Mouse (Mus musculus): ENCODE measurements around the gene Gpx5.

DNA sequence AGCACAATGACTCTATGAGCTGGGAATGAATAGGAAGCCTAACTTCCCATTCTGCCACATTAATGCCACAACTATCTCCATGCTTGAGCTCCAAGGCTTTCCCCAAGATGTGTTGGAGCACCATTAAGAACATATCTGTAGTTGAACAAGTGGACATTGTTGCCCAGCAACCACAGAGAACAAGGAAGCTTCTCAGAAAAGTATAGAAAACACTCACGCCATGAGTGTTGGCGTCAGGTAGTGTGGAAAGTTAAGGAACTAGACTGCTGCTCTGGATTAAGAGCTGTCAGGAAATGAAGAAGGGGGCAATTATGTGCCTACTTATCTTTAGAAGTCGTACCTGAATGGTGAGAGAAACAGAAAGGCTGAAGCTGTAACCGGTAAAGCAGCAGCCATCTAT is 21.4 kb upstream of the Gpx5 start:
- TF ChIP-seq CTCF (IDR thresholded peaks at IDR 0.05; ENCODE audit: low read depth, low read length) (no peak), POLR2AphosphoS5 (IDR thresholded peaks at IDR 0.05; ENCODE audit: insufficient replicate concordance, low read depth, low read length) (no peak), TAL1 (conservative IDR thresholded peaks at IDR 0.05; ENCODE audit: low read depth, low read length) (no peak), GATA1 (IDR thresholded peaks at IDR 0.05; ENCODE audit: borderline replicate concordance, low read length) (no peak), GATA2 (IDR thresholded peaks at IDR 0.05; ENCODE audit: borderline replicate concordance, low read depth, low read length) (no peak)
